Mouse (Mus musculus): ENCODE data around the gene Fars2. TPM values are rescaled to one million over a fixed set of nuclear protein-coding genes. Genes with fewer than 3 reads are reported as not detected.
A peak's percentile ranks its signal among the peaks of the same experiment; 100 is the strongest.
"Not testable (repeated sequence)": the region's sequence is repeated elsewhere in the genome, so short reads cannot be mapped to it uniquely, and the experiment has no call there.

Gene Fars2
- polyA plus RNA-seq, 1 experiment from 2014 or later, result 26.7 TPM

- Histone ChIP-seq H3K4me3 (ENCODE audit: low read depth, low read length) (no peak overlapping the region), H3K36me3 (ENCODE audit: control insufficient read depth, insufficient read depth, low read length) (no peaks in the 10 kb centered on the region), H3K9ac (replicated peaks; ENCODE audit: low read depth, low read length) (no peak overlapping the region), H3K4me2 (ENCODE audit: low read depth, low read length) (no peak overlapping the region), H3K27ac (ENCODE audit: low read depth, low read length) (no peak overlapping the region), H3K9me3 (ENCODE audit: control insufficient read depth, low read length) (no peaks in the 10 kb centered on the region), H3K4me1 (ENCODE audit: control insufficient read depth, insufficient read depth, low read length) (no peaks in the 10 kb centered on the region), H3K27me3 (ENCODE audit: control insufficient read depth, insufficient read depth, low read length) (no peaks in the 10 kb centered on the region)
- ATAC-seq (ENCODE audit: low read depth), result no peak
- 92% methylated on average over 7 of the region's 7 CpGs for WGBS
These were observed 39.2 kb downstream of the Fars2 start for GRCm38 (mm10) chr13:36156340-36156931.

DNA sequence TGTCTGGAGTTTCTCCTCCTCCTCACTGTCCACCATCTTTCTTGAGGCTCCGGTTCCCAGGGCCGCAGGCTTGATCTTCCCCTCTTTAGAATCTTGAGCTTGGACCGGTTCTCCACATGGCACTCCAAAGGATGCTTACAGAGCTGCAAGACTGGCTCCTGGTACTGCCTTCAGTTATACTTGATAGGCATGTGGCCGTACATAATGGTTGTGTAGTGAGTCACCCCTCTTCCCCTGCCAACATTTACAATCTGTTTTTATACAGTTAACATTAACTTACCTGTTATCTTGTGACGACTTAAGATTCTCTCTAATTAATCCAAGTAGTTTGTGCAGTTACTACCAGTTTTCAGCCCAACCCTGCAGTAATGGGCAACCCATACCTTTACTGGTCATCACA is 46.2 kb downstream of the Fars2 start:
- 93% methylated on average over 5 of the region's 5 CpGs for WGBS

DNA sequence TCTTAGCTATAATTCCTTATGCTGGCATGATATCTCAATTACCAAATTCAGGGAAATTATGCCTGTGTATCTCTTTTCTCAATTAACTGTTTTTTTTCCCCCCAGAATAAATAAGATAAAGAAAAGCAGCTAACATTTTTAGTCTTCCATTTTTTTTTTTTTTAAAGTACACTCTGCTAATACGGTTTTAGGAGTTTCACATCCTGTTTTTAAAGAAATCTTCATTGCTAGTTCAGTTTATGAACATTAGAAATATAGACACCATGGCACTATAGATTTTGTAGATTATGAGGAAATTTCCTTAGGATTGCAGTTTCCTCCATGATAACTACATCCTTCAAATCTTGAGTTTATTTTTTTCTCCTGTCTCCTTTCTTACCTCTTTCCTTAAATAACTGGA is 46.7 kb downstream of the Fars2 start:
- no peak overlapping the region for H3K4me3 ChIP-seq (ENCODE audit: low read depth, low read length)
- WGBS, result 78% methylated on average over 1 of the region's 1 CpGs
- H3K4me2 ChIP-seq (ENCODE audit: low read depth, low read length), result no peak overlapping the region
- H3K9ac ChIP-seq (replicated peaks; ENCODE audit: low read depth, low read length), result no peak overlapping the region
- H3K36me3 ChIP-seq (ENCODE audit: control insufficient read depth, insufficient read depth, low read length), result no peaks in the 10 kb centered on the region
- H3K9me3 ChIP-seq (ENCODE audit: control insufficient read depth, low read length), result no peaks in the 10 kb centered on the region
- H3K27ac ChIP-seq (ENCODE audit: low read depth, low read length), result no peak overlapping the region
- H3K27me3 ChIP-seq (ENCODE audit: control insufficient read depth, insufficient read depth, low read length), result no peaks in the 10 kb centered on the region
- no peaks in the 10 kb centered on the region for H3K4me1 ChIP-seq (ENCODE audit: control insufficient read depth, insufficient read depth, low read length)
- no peak for ATAC-seq (ENCODE audit: low read depth)

More for the DNA sequence above, 46.2 kb downstream of the Fars2 start:
- Histone ChIP-seq H3K27ac (ENCODE audit: low read depth, low read length) (no peak overlapping the region), H3K36me3 (ENCODE audit: control insufficient read depth, insufficient read depth, low read length) (no peaks in the 10 kb centered on the region), H3K27me3 (ENCODE audit: control insufficient read depth, insufficient read depth, low read length) (no peaks in the 10 kb centered on the region), H3K9me3 (ENCODE audit: control insufficient read depth, low read length) (no peaks in the 10 kb centered on the region), H3K9ac (replicated peaks; ENCODE audit: low read depth, low read length) (no peak overlapping the region), H3K4me3 (ENCODE audit: low read depth, low read length) (no peak overlapping the region), H3K4me1 (ENCODE audit: control insufficient read depth, insufficient read depth, low read length) (no peaks in the 10 kb centered on the region), H3K4me2 (ENCODE audit: low read depth, low read length) (no peak overlapping the region)
- ATAC-seq (ENCODE audit: low read depth), result no peak

GRCm38 (mm10) chr13:36172981-36173380 is 55.8 kb downstream of the Fars2 start:
- not testable (repeated sequence) for H3K4me1 ChIP-seq (ENCODE audit: control insufficient read depth, insufficient read depth, low read length); H3K4me3 ChIP-seq (ENCODE audit: low read depth, low read length); H3K27me3 ChIP-seq (ENCODE audit: control insufficient read depth, insufficient read depth, low read length); H3K9ac ChIP-seq (replicated peaks; ENCODE audit: low read depth, low read length); H3K9me3 ChIP-seq (ENCODE audit: control insufficient read depth, low read length); H3K36me3 ChIP-seq (ENCODE audit: control insufficient read depth, insufficient read depth, low read length); H3K27ac ChIP-seq (ENCODE audit: low read depth, low read length); ATAC-seq (ENCODE audit: low read depth); H3K4me2 ChIP-seq (ENCODE audit: low read depth, low read length)
- 43% methylated on average over 2 of the region's 2 CpGs for WGBS

DNA sequence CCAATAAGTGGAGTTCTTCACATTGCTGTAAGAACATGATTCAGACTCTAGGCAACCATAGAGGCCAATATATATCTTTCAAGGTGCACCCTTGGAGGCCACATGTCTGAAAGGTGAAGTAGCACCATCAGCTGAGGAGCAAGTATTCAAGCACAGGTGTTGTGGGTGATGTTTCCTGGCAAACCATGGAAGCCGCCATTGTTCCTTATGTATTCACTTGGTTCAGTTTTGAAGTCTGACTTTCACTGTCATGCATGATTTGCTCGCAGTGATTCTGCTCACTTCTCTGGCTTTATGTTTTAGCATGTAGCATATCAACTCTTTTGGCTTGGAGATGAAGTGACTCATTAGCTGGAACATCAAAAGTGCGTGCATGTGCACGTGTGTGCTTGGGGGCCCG is 56.9 kb downstream of the Fars2 start:
- Histone ChIP-seq H3K27me3 (ENCODE audit: control insufficient read depth, insufficient read depth, low read length) (no peaks in the 10 kb centered on the region), H3K36me3 (ENCODE audit: control insufficient read depth, insufficient read depth, low read length) (no peaks in the 10 kb centered on the region), H3K9ac (replicated peaks; ENCODE audit: low read depth, low read length) (no peak overlapping the region), H3K9me3 (ENCODE audit: control insufficient read depth, low read length) (no peaks in the 10 kb centered on the region), H3K4me2 (ENCODE audit: low read depth, low read length) (no peak overlapping the region), H3K4me1 (ENCODE audit: control insufficient read depth, insufficient read depth, low read length) (no peaks in the 10 kb centered on the region), H3K4me3 (ENCODE audit: low read depth, low read length) (no peak overlapping the region), H3K27ac (ENCODE audit: low read depth, low read length) (no peak overlapping the region)
- no peak for ATAC-seq (ENCODE audit: low read depth)
- 97% methylated on average over 5 of the region's 5 CpGs for WGBS

DNA sequence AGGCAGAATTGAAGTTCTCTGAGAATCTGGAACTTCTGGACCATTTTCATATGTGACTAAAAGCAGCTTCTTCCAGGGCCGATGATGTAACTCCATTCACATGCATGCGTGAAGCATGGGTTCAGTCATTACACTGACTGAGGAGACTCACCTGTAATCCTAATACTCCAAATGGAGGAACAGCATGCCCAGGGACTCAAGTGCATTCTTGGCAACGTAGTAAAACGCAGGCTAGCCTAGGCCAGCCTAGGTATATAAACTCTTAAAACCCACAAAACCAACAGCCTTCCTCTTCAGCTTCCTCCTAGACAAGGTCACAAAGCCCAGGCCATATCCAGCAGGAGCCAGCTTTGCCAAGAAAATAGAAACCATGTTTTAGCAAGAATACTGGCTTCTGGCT is 57.6 kb downstream of the Fars2 start:
- Histone ChIP-seq H3K9ac (replicated peaks; ENCODE audit: low read depth, low read length) (no peak overlapping the region), H3K4me3 (ENCODE audit: low read depth, low read length) (no peak overlapping the region), H3K4me2 (ENCODE audit: low read depth, low read length) (no peak overlapping the region), H3K36me3 (ENCODE audit: control insufficient read depth, insufficient read depth, low read length) (no peaks in the 10 kb centered on the region), H3K27me3 (ENCODE audit: control insufficient read depth, insufficient read depth, low read length) (no peaks in the 10 kb centered on the region), H3K27ac (ENCODE audit: low read depth, low read length) (no peak overlapping the region), H3K9me3 (ENCODE audit: control insufficient read depth, low read length) (no peaks in the 10 kb centered on the region), H3K4me1 (ENCODE audit: control insufficient read depth, insufficient read depth, low read length) (no peaks in the 10 kb centered on the region)
- WGBS, result 96% methylated on average over 4 of the region's 4 CpGs
- ATAC-seq (ENCODE audit: low read depth), result no peak

DNA sequence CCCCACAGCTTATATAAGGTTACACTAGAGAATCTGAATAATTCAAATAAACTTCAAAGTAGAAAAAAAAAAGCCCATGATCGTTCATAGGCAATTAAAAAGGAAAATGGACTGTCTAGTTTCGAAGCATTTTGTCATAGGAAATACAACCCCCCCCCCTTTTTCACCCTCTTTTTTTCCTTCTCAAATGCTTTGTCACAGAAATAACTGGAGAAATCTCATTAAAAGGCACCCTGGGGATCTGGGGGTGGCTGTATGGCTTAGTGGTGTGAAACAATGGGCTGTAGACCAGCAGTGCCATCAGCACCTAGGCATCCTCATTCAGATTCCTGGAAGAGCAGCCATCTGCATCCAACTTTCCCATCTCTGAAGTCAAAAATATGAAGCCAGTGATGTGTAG is 64.0 kb downstream of the Fars2 start:
- Histone ChIP-seq H3K4me1 (ENCODE audit: control insufficient read depth, insufficient read depth, low read length) (no peaks in the 10 kb centered on the region), H3K9me3 (ENCODE audit: control insufficient read depth, low read length) (no peaks in the 10 kb centered on the region), H3K9ac (replicated peaks; ENCODE audit: low read depth, low read length) (no peak overlapping the region), H3K36me3 (ENCODE audit: control insufficient read depth, insufficient read depth, low read length) (no peaks in the 10 kb centered on the region), H3K4me3 (ENCODE audit: low read depth, low read length) (no peak overlapping the region), H3K27ac (ENCODE audit: low read depth, low read length) (no peak overlapping the region), H3K4me2 (ENCODE audit: low read depth, low read length) (no peak overlapping the region), H3K27me3 (ENCODE audit: control insufficient read depth, insufficient read depth, low read length) (no peaks in the 10 kb centered on the region)
- no peak for ATAC-seq (ENCODE audit: low read depth)
- WGBS, result 72% methylated on average over 2 of the region's 2 CpGs

GRCm38 (mm10) chr13:36190577-36190976 is 73.4 kb downstream of the Fars2 start:
- Histone ChIP-seq H3K4me3 (ENCODE audit: low read depth, low read length) (no peak overlapping the region), H3K9ac (replicated peaks; ENCODE audit: low read depth, low read length) (no peak overlapping the region), H3K4me1 (ENCODE audit: control insufficient read depth, insufficient read depth, low read length) (0 out of 2 replicates have a peak, but pooled peaks cover 3% of the 10 kb centered on the region), H3K36me3 (ENCODE audit: control insufficient read depth, insufficient read depth, low read length) (no peaks in the 10 kb centered on the region), H3K27me3 (ENCODE audit: control insufficient read depth, insufficient read depth, low read length) (no peaks in the 10 kb centered on the region), H3K27ac (ENCODE audit: low read depth, low read length) (no peak overlapping the region), H3K9me3 (ENCODE audit: control insufficient read depth, low read length) (no peaks in the 10 kb centered on the region), H3K4me2 (ENCODE audit: low read depth, low read length) (no peak overlapping the region)
- no peak for ATAC-seq (ENCODE audit: low read depth)
- 96% methylated on average over 2 of the region's 2 CpGs for whole genome bisulfite sequencing

- Histone ChIP-seq H3K9ac (replicated peaks; ENCODE audit: low read depth, low read length) (no peak overlapping the region), H3K27ac (ENCODE audit: low read depth, low read length) (no peak overlapping the region), H3K4me3 (ENCODE audit: low read depth, low read length) (no peak overlapping the region), H3K4me1 (ENCODE audit: control insufficient read depth, insufficient read depth, low read length) (0 out of 2 replicates have a peak, but pooled peaks cover 3% of the 10 kb centered on the region), H3K36me3 (ENCODE audit: control insufficient read depth, insufficient read depth, low read length) (no peaks in the 10 kb centered on the region), H3K27me3 (ENCODE audit: control insufficient read depth, insufficient read depth, low read length) (no peaks in the 10 kb centered on the region), H3K9me3 (ENCODE audit: control insufficient read depth, low read length) (no peaks in the 10 kb centered on the region), H3K4me2 (ENCODE audit: low read depth, low read length) (no peak overlapping the region)
- WGBS, result 44% methylated on average over 5 of the region's 5 CpGs
- peak; percentile 44; the same call in 1 of the 2 replicates for ATAC-seq (ENCODE audit: low read depth)
These were observed 76.4 kb downstream of the Fars2 start for GRCm38 (mm10) chr13:36193484-36194113.

All from neural tube, embryonic 14.5 days (tissue).